Mouse (Mus musculus) limb, embryonic 10.5 days (tissue): Measurements from ENCODE around the gene Git1. TPM values are rescaled to one million over a fixed set of nuclear protein-coding genes. Genes with fewer than 3 reads are reported as not detected.

Experiments
- DNase-seq: peaks from one replicate; pipeline ENCODE4 v3.0.0-alpha.2; 2017; ENCODE audit warnings: low spot score
- H3K27ac ChIP-seq: fragments of 300-500 bp; sonication (generic); 2 replicates; pipeline ENCODE4 v1.5.1; 2016; ENCODE audit warnings: mild to moderate bottlenecking
- H3K27me3 ChIP-seq: fragments of 300-500 bp; sonication (generic); 2 replicates; pipeline ENCODE4 v1.6.1; 2016; ENCODE audit warnings: low read depth, mild to moderate bottlenecking; ENCODE audit not compliant: poor library complexity, severe bottlenecking
- H3K36me3 ChIP-seq: fragments of 300-500 bp; sonication (generic); 2 replicates; pipeline ENCODE4 v1.6.1; 2016; ENCODE audit warnings: mild to moderate bottlenecking, moderate library complexity
- H3K4me1 ChIP-seq: fragments of 300-500 bp; sonication (generic); 2 replicates; pipeline ENCODE4 v1.6.1; 2016
- H3K4me3 ChIP-seq: fragments of 300-500 bp; sonication (generic); 2 replicates; pipeline ENCODE4 v1.5.1; 2016; ENCODE audit warnings: mild to moderate bottlenecking, moderate library complexity
- H3K9me3 ChIP-seq: fragments of 300-500 bp; sonication (generic); replicated peaks from 2 replicates; pipeline ENCODE4 v1.6.1; 2016; ENCODE audit warnings: mild to moderate bottlenecking
- WGBS: fragments of 180-500 bp; shearing (Covaris S2); methylation state at CpG from one replicate; pipeline ENCODE4 v1.1.7; 2016; 5-methylcytosine and 5-hydroxymethylcytosine counted together
- polyA plus RNA-seq: library from polyadenylated mRNA; unstranded; fragments of >200 nt; fragmentation: Nextera tagmentation; extraction: Ambion mirVana; gene quantifications from 2 replicates; pipeline ENCODE4 v1.2.1, GENCODE M21; 2016

The Git1 gene
- polyA plus RNA-seq, 1 experiment from 2014 or later: 14.8 TPM

DNA sequence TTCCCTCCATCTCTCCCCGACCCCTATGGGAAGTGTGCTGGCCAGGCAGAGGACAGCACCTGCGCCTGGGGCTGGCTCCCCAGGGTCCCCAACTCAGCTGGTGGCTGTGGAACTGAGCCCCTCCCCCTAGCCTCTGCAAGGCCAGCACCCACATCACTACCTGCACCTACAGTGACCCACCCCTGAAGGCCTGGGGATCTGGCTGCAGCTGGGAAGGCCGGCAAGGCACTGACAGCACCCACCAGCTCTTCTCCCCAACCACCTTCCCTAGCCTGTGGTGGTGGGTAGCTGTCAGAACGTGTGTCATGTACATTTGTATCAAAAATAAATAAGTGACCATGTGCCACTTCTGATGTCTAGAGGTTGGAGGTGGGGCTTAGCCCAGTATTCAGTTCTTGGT lies 14.1 kb downstream of the Git1 start:
- peaks cover 21% of the 10 kb centered on the region for H3K4me1 ChIP-seq
- WGBS: 69% methylated on average over 4 of the region's 4 CpGs
- H3K9me3 ChIP-seq: no peaks in the 10 kb centered on the region
- H3K4me3 ChIP-seq: peak overlapping the region; percentile 46; the same call in 1 of the 2 replicates
- no peak for DNase-seq
- no peaks in the 10 kb centered on the region for H3K27me3 ChIP-seq
- H3K27ac ChIP-seq: 0 out of 2 replicates have a peak overlapping the region, but pooled peaks have one; percentile 7
- peaks cover 78% of the 10 kb centered on the region for H3K36me3 ChIP-seq

GRCm38 (mm10) chr11:77508068-77509021 lies 15.0 kb downstream of the Git1 start:
- H3K4me1 ChIP-seq: peaks cover 26% of the 10 kb centered on the region
- peaks cover 69% of the 10 kb centered on the region for H3K36me3 ChIP-seq
- H3K27me3 ChIP-seq: no peaks in the 10 kb centered on the region
- H3K4me3 ChIP-seq: peak overlapping the region; percentile 46
- peak; percentile 91 for DNase-seq
- no peaks in the 10 kb centered on the region for H3K9me3 ChIP-seq
- WGBS: 20% methylated on average over 49 of the region's 49 CpGs
- peak overlapping the region; percentile 75 for H3K27ac ChIP-seq

DNA sequence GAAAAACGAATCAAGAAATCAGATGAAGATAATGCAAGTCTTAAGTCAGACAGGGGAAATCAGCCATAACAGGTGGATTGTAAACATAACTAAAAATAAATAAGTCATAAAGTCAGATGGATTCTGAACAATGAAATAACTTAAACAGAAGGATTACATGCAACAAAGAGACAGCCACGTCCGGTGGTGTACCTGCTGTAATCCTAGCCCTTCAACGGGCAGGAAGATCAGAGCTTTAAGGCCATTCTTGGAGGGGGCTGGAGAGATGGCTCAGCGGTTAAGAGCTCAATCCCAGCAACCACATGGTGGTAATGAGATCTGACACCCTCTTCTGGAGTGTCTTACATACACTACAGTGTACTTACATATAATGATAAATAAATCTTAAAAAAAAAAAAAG lies 18.0 kb downstream of the Git1 start:
- H3K27ac ChIP-seq: no peak overlapping the region
- WGBS: 85% methylated on average over 5 of the region's 5 CpGs
- H3K27me3 ChIP-seq: peaks cover 26% of the 10 kb centered on the region
- no peaks in the 10 kb centered on the region for H3K9me3 ChIP-seq
- no peak overlapping the region for H3K4me3 ChIP-seq
- peaks cover 39% of the 10 kb centered on the region for H3K36me3 ChIP-seq
- peaks cover 54% of the 10 kb centered on the region for H3K4me1 ChIP-seq
- no peak for DNase-seq

DNA sequence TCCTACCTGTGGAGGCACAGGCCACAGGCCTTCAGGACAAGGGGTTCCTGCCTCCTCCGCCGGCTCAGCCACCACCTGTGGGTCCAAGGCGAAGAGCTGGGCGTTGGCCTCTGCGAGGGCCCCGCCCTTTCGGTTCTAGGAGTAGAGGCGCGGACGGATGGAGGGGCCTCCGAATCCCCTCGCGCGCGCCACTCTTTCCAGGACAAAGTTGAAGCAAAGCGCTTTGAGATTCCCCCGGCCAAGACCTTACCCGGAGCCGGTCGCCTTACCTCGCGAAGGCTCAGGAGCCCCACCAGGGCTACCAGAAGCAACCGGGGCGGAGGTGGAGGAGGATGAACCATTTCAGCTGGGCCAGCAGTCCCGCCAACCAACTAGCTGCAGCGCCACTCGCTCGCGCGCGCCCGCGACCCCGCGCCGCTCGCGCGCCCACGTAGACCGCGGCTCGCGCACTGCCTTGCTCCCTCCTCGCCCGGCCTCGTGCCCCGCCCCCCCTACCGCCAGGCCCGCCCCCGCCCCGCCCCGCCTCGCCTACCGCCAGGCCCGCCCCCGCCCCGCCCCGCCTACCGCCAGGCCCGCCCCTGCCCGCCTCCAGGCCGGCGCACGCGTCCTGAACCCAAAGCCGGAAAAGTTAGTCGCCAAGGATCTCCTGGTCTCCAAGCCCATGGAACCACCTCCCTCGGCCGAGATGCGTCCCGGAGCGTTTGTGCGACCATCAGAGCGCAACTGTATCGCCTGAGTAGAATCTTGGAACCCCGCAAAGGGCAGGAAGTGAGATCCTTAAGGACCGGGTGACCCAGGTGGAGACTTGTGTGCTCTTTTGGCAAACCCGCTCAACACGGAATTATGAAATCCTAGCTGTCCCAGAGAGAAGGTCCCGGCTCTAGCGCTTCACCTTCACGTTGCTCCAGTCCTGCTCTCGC lies 19.8 kb downstream of the Git1 start:
- Histone ChIP-seq H3K4me3 (peak overlapping the region; percentile 77), H3K36me3 (peaks cover 25% of the 10 kb centered on the region), H3K4me1 (peaks cover 45% of the 10 kb centered on the region), H3K27ac (peak overlapping the region; percentile 87), H3K27me3 (peaks cover 44% of the 10 kb centered on the region), H3K9me3 (no peaks in the 10 kb centered on the region)
- WGBS: under 1% methylated on average over 76 of the region's 84 CpGs
- peak; percentile 96 for DNase-seq

DNA sequence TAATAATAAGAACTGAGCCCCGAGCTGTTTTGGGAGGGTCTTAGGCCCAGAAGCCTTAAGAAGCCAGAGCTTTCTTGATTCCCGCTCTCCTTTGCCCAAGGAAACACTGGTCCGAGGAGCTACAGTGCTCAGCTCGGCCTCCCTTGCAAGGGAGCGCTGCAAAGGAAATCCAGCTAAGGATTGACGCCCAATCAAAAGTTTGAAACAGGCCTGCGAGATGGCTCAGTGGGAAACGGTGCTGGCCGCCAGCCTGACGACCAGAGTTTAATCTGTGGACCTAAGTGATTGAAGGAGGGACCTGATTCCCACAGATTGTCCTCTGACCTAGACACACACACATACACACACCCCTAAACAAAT lies 20.4 kb downstream of the Git1 start:
- 3% methylated on average over 10 of the region's 10 CpGs for WGBS
- peaks cover 50% of the 10 kb centered on the region for H3K27me3 ChIP-seq

GRCm38 (mm10) chr11:77514281-77514831 lies 21.0 kb downstream of the Git1 start:
- Histone ChIP-seq H3K4me1 (peaks cover 37% of the 10 kb centered on the region), H3K4me3 (peak overlapping the region; percentile 77), H3K27ac (peak overlapping the region; percentile 56), H3K9me3 (no peaks in the 10 kb centered on the region), H3K27me3 (peaks cover 52% of the 10 kb centered on the region), H3K36me3 (peaks cover 14% of the 10 kb centered on the region)
- peak; percentile 61 for DNase-seq
- WGBS: 4% methylated on average over 19 of the region's 19 CpGs

More for the DNA sequence above, 20.4 kb downstream of the Git1 start:
- peaks cover 39% of the 10 kb centered on the region for H3K4me1 ChIP-seq
- H3K9me3 ChIP-seq: no peaks in the 10 kb centered on the region
- peaks cover 20% of the 10 kb centered on the region for H3K36me3 ChIP-seq
- H3K4me3 ChIP-seq: peak overlapping the region; percentile 77
- peak overlapping the region; percentile 87 for H3K27ac ChIP-seq
- DNase-seq: no peak

- H3K36me3 ChIP-seq: peaks cover 7% of the 10 kb centered on the region
- H3K4me1 ChIP-seq: peaks cover 37% of the 10 kb centered on the region
- peak within 1 kb of the TSS; percentile 56 for H3K27ac ChIP-seq
- no peaks in the 10 kb centered on the region for H3K9me3 ChIP-seq
- WGBS: under 1% methylated on average over 66 of the region's 72 CpGs
- peak within 1 kb of the TSS; percentile 77 for H3K4me3 ChIP-seq
- H3K27me3 ChIP-seq: peaks cover 52% of the 10 kb centered on the region
- DNase-seq: peak; percentile 86
These were observed 21.7 kb downstream of the Git1 start, which contains the start of gene Abhd15 for GRCm38 (mm10) chr11:77514832-77515636. Abhd15 (plus strand) TSS chr11:77515121.

GRCm38 (mm10) chr11:77515637-77516552 lies 22.5 kb downstream of the Git1 start, which contains the start of gene Trp53i13:
Trp53i13 (minus strand) TSS chr11:77515980.
- no peak for DNase-seq
- no peaks in the 10 kb centered on the region for H3K9me3 ChIP-seq
- peaks cover 40% of the 10 kb centered on the region for H3K4me1 ChIP-seq
- no peaks in the 10 kb centered on the region for H3K36me3 ChIP-seq
- H3K4me3 ChIP-seq: peak within 1 kb of the TSS; percentile 77
- 6% methylated on average over 39 of the region's 39 CpGs for WGBS
- peak within 1 kb of the TSS; percentile 56 for H3K27ac ChIP-seq
- H3K27me3 ChIP-seq: peaks cover 52% of the 10 kb centered on the region

- DNase-seq: no peak
- no peak overlapping the region for H3K27ac ChIP-seq
- H3K27me3 ChIP-seq: peaks cover 52% of the 10 kb centered on the region
- H3K9me3 ChIP-seq: no peaks in the 10 kb centered on the region
- no peak overlapping the region; the same call in 1 of the 2 replicates for H3K4me3 ChIP-seq
- H3K4me1 ChIP-seq: peaks cover 40% of the 10 kb centered on the region
- 42% methylated on average over 5 of the region's 5 CpGs for WGBS
- H3K36me3 ChIP-seq: no peaks in the 10 kb centered on the region
These were observed 23.4 kb downstream of the Git1 start for GRCm38 (mm10) chr11:77516553-77517425.

DNA sequence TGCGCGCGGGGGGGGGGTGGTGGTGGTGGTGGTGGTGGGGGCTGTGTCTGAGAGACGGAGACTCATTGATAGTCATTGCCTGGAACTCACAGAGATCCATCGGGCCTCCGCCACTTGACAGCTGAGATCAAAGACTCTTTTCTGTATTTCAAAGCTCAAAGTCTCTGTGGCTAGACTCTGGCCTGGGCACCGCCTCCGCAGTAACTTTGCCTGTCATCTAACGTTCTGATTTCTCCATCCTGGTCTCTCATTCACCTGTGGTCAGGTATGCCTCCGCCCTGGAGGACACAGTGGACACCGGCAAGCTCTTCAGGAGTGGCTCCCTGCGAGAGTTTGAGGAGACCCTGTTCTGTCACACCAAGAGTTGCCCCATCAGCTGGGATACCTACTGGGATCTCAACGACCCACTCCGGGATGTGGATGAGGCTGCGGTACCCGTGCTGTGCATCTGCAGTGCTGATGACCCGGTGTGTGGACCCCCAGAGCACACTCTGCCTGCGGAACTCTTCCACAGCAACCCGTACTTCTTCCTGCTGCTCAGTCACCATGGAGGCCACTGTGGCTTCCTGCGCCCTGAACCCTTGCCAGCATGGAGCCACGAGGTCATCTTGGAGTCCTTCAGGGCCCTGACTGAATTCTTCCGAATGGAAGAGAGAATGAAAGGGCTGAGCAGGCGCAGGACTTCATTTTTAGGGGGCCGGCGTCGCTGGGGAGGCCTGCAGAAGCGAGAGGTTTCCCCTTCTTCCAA lies 24.9 kb downstream of the Git1 start:
- H3K4me1 ChIP-seq: peaks cover 31% of the 10 kb centered on the region
- no peak overlapping the region for H3K4me3 ChIP-seq
- peaks cover 52% of the 10 kb centered on the region for H3K27me3 ChIP-seq
- WGBS: 81% methylated on average over 27 of the region's 27 CpGs
- no peak for DNase-seq
- H3K9me3 ChIP-seq: no peaks in the 10 kb centered on the region
- H3K27ac ChIP-seq: no peak overlapping the region
- H3K36me3 ChIP-seq: no peaks in the 10 kb centered on the region
